Mouse (Mus musculus): ENCODE results near the gene Kng2.
"Not testable (repeated sequence)": the region's sequence is repeated elsewhere in the genome, so short reads cannot be mapped to it uniquely, and the experiment has no call there.

Gene Kng2

DNA sequence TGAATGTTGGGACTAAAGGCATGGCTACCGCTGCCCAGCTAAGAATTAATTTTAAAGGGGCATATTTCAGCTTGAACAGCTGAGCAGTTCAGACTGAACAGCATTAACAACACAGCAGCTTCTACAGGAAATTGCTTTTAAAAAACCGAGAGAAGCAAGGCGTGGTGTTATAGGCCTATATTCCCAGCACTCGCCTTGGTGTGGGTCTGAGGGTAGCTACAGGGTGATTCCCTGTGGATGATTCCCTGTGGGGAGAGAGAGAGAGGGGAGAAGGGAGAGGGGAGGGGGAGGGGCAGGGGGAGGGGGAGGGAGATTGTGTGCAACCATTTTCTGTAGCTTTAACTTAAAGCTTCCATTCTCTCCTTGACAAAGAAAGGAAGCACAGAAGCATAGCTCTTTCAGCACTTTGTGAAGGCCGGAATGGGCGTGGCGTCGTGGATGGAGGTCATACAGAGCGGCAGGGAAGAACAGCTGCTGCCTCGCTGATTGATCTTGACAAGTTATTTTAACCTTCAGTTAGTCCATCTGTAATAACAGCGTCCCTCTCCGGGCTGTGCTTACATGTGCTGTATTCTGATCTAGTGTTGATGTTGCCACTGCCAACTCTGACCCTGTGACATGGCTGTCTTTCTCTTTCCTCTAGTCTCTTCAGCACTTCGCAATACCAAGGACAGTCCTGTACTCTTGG lies 73.7 kb downstream of the Kng2 start:
- no peak for DNase-seq

DNA sequence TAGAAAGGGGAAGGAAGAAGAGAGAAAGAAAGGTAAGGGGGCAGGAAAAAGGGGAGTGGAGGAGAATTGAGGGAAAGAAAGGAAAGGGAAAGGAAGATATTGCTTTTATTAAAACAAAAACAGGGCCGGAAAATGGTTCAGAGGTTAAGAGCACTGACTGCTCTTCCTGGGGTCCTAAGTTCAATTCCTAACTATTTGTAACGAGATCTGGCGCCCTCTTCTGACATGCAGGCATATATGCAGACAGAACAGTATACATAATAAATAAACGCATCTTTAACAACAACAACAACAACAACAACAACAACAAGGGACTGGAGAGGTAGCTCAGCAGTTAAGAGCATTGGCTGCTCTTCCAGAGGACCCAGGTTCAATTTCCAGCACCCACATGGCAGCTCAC lies 76.2 kb downstream of the Kng2 start:
- DNase-seq = no peak

DNA sequence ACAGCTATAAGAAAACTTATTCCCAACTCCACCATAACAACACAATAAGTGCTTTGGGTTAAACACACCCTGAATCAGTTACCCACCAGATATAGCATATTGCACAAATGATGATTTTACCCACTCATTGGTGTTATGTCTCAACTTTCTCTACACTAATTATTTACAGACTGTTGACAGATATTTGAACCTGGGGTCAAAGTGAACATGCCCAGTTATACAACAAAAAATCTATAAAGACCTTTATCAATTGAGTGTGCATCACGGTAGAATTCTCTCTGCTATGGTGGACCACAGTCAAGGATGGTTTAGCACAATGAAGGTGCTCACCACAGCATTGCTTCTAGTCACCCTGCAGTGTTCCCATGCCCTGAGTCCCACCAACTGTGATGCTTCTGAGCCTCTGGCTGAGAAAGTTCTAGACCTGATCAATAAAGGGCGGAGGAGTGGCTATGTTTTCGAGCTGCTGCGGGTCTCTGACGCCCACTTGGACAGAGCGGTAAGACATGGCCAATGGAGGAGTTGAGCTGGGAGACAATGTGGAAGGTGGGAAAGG lies 78.4 kb downstream of the Kng2 start, which contains the start of gene Hrg:
Gene Hrg (plus strand): TSS at position 233 of the 556 bp plus-strand sequence.
- DNase-seq = no peak

DNA sequence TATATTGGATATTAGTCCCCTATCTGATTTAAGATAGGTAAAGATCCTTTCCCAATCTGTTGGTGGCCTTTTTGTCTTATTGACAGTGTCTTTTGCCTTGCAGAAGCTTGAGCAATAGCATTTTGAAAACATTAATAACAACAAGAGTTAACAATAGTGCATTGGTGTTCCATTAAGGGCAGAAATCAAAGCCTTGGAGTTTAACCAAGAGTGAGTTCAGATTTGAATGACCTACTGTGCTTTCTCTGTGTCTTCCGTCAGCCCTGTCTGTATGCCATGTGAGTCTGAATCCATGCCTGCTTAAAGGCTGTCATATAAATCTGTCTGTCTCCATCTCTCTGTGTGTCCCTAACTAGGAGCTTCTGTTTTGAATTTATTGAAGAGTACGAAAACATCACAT lies 81.9 kb downstream of the Kng2 start:
- DNase-seq = no peak

DNA sequence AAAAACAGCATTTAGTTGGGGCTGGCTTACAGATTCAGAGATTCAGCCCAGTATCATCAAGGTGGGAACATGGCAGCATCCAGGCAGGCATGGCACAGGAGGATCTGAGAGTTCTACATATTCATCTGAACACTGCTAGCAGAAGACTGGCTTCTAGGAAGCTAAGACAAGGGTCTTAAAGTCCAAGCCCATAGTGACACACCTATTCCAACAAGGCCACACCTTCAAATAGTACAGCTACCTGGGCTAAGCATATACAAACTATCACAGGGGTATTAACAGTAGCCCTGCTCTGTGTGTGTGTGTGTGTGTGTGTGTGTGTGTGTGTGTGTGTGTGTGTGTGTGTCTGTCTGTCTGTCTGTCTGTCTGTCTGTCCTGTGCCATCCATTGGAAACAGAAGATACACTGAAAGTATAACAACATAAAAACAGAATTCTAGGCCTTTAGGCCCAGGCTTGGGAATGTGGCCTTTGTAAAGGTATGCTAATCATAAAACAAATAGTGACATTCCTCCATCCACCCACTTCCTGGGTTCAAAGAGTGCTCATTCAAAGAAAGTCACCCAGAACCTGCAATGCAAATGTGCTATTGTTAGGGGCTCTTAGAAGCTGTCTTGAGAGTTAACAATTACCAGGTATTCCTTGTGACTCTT lies 87.3 kb downstream of the Kng2 start:
- DNase-seq = not testable (repeated sequence)

DNA sequence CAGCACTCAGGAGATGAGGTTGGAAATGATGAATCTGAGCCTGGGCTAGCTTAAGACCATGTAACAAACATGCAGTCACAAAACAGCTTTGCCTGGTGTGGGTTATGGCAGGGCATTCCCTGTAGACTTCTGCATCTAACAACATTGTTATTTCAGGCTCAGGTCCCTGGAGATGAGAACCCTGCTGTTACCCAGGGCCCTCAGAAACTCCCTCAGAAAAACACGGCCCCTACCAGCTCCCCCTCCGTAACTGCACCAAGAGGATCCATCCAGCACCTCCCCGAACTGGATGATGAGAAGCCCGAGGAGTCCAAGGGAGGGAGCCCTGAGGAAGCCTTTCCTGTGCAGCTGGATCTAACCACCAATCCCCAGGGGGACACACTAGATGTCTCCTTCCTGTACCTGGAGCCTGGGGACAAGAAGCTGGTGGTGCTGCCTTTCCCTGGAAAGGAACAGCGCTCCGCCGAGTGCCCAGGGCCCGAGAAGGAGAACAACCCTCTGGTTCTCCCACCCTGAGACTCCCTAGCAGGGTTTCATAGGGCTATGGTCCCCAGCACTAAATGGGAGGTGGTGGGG lies 90.1 kb downstream of the Kng2 start:
- no peak for DNase-seq

DNA sequence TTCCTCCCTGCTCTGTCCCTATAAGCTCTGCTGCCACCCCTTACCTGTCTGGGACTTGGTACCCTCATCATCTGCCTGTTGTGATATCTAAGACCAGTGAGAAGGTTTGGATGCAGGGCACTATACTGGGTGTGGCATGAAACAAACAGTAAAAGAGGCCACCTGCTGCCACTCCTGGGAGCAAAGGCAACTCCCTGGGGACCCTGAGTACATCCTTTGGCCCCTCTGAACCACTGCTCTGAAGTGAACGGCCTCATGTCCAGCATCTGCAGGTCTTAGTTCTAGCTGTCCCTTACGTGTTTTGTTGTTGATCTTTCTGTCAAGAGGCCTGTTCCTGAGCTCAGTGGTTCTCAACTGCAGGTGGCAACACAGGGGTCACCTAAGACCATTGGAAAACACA lies 90.7 kb downstream of the Kng2 start:
- no peak for DNase-seq

DNA sequence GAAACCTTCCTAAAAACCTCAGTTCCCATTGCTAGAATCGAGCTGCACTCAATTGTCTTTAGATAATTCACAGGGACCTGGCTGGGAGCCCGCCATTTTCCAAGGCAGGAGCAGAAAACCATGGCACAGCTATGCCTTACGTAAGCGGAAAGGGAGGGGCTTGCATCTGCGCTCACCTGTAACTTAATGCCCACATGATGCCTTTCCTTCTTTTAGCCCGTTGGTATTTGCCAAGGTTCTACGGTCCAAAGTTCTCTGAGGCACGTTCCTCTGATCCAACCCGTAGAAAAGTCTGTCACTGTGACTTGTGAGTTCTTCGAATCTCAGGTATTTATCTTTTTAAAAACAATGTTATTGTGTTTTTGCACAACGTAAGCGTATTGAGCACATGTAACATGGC lies 91.7 kb downstream of the Kng2 start:
- DNase-seq = peak; percentile 38

All from kidney, adult 11 months (tissue).